Mouse (Mus musculus) liver, embryonic 14.5 days (tissue): ENCODE results near the gene Psapl1. TPM values are rescaled to one million over a fixed set of nuclear protein-coding genes. Genes with fewer than 3 reads are reported as not detected.

Experiments
- ATAC-seq: fragments of 200-750 bp; cut with Nextera tagmentation; 2 replicates; pipeline ENCODE4 v1.8.0; 2017; ENCODE audit warnings: moderate number of reproducible peaks, mild to moderate bottlenecking, moderate library complexity; ENCODE audit not compliant: insufficient read depth
- DNase-seq, 3 experiments: peaks; one replicate each; pipeline ENCODE4 v3.0.0-alpha.2; 2012 to 2013; ENCODE audit warnings: low read depth in 3 of 3, low spot score in 3 of 3
- H3K27ac ChIP-seq: fragments of 300-500 bp; sonication (generic); 2 replicates; pipeline ENCODE4 v1.5.1; 2014; ENCODE audit warnings: moderate library complexity, mild to moderate bottlenecking, control low read depth, inconsistent platforms
- H3K27me3 ChIP-seq: fragments of 300-500 bp; sonication (generic); 2 replicates; pipeline ENCODE4 v1.6.1; 2014; ENCODE audit warnings: mild to moderate bottlenecking, low read length, moderate library complexity; ENCODE audit not compliant: control insufficient read depth, insufficient read depth
- H3K36me3 ChIP-seq: fragments of 300-500 bp; sonication (generic); replicated peaks from 2 replicates; pipeline ENCODE4 v1.6.1; 2014; ENCODE audit warnings: low read depth; ENCODE audit not compliant: control insufficient read depth, insufficient read depth
- H3K4me1 ChIP-seq, 2 experiments: fragments of 200-500 bp in 1 of 2; fragments of 300-500 bp in 1 of 2; sonication (generic) in 1 of 2; replicated peaks; 2 replicates each; pipeline ENCODE4 v1.6.1; 2012 to 2014; ENCODE audit warnings: antibody characterized with exemption in 1 of 2, inconsistent platforms in 1 of 2, low read length in 1 of 2; ENCODE audit not compliant: control insufficient read depth in 2 of 2, insufficient read depth in 2 of 2
- H3K4me2 ChIP-seq: fragments of 300-500 bp; sonication (generic); 2 replicates; pipeline ENCODE4 v1.6.1; 2014; ENCODE audit warnings: low read depth, mild to moderate bottlenecking, control low read depth, moderate library complexity
- H3K4me3 ChIP-seq, 2 experiments: fragments of 200-500 bp in 1 of 2; fragments of 300-500 bp in 1 of 2; sonication (generic) in 1 of 2; 2 replicates each; pipeline ENCODE4 v1.5.1; 2012 to 2014; ENCODE audit warnings: low read depth in 2 of 2, low read length in 2 of 2, mild to moderate bottlenecking in 2 of 2, control low read depth in 1 of 2, inconsistent platforms in 1 of 2, moderate library complexity in 1 of 2; ENCODE audit not compliant: insufficient read depth in 1 of 2
- H3K9ac ChIP-seq: fragments of 300-500 bp; sonication (generic); replicated peaks from 2 replicates; pipeline ENCODE4 v1.6.1; 2014; ENCODE audit warnings: mild to moderate bottlenecking, control low read depth, moderate library complexity
- H3K9me3 ChIP-seq: fragments of 300-500 bp; sonication (generic); 2 replicates; pipeline ENCODE4 v1.6.1; 2016; ENCODE audit warnings: low read length, mixed read lengths; ENCODE audit not compliant: control insufficient read depth
- CTCF ChIP-seq: IDR thresholded peaks from 2 replicates; pipeline ENCODE4 v1.5.1; 2016; ENCODE audit warnings: antibody characterized with exemption, low read depth, control low read depth
- EP300 ChIP-seq: IDR thresholded peaks from 2 replicates; pipeline ENCODE4 v1.6.1; 2016; ENCODE audit warnings: antibody characterized with exemption, low read depth
- WGBS: fragments of 180-500 bp; shearing (Covaris S2); extraction: QIAGEN DNeasy Blood & Tissue Kit; methylation state at CpG from one replicate; pipeline ENCODE4 v1.1.7; 2014; ENCODE audit not compliant: insufficient replicate concordance; 5-methylcytosine and 5-hydroxymethylcytosine counted together
- polyA plus RNA-seq, 2 experiments: library from polyadenylated mRNA; depleted of rRNA in 1 of 2; stranded (reverse) in 1 of 2; unstranded in 1 of 2; fragments of >200 nt; fragmentation: Nextera tagmentation in 1 of 2; extraction: Ambion mirVana in 1 of 2; gene quantifications; 2 replicates each; pipeline versions ENCODE4 v1.2.1 to v1.2.3; 2012 to 2014

The Psapl1 gene
- polyA plus RNA-seq, 2 experiments: not detected

- Histone ChIP-seq H3K27me3 (no peaks in the 10 kb centered on the region), H3K36me3 (no peaks in the 10 kb centered on the region), H3K9ac (no peak overlapping the region), H3K4me1 (no peaks in the 10 kb centered on the region), H3K4me3 (no peak overlapping the region), H3K4me2 (no peak overlapping the region), H3K9me3 (no peaks in the 10 kb centered on the region), H3K27ac (no peak overlapping the region)
- 64% methylated on average over 3 of the region's 3 CpGs for WGBS
- no peak for DNase-seq
- no peak for TF ChIP-seq EP300
- TF ChIP-seq CTCF: no peak
- ATAC-seq: no peak
Measured at GRCm38 (mm10) chr5:36178785-36179184, 25.0 kb upstream of the Psapl1 start.

- TF ChIP-seq EP300 (no peak), CTCF (no peak)
- H3K27ac ChIP-seq: no peak overlapping the region
- no peak overlapping the region for H3K4me3 ChIP-seq
- H3K9ac ChIP-seq: no peak overlapping the region
- WGBS: 59% methylated on average over 5 of the region's 5 CpGs
- H3K9me3 ChIP-seq: no peaks in the 10 kb centered on the region
- DNase-seq: no peak
- H3K4me1 ChIP-seq: no peaks in the 10 kb centered on the region
- H3K4me2 ChIP-seq: no peak overlapping the region
- no peaks in the 10 kb centered on the region for H3K27me3 ChIP-seq
- no peaks in the 10 kb centered on the region for H3K36me3 ChIP-seq
- ATAC-seq: no peak
Measured at GRCm38 (mm10) chr5:36179708-36180107, 24.1 kb upstream of the Psapl1 start.

GRCm38 (mm10) chr5:36182326-36182725, 21.5 kb upstream of the Psapl1 start:
- 60% methylated on average over 7 of the region's 7 CpGs for WGBS
- H3K36me3 ChIP-seq: no peaks in the 10 kb centered on the region
- H3K9ac ChIP-seq: no peak overlapping the region
- no peak overlapping the region for H3K27ac ChIP-seq
- no peak overlapping the region for H3K4me2 ChIP-seq
- no peak overlapping the region for H3K4me3 ChIP-seq
- TF ChIP-seq CTCF (no peak), EP300 (no peak)
- H3K27me3 ChIP-seq: no peaks in the 10 kb centered on the region
- H3K9me3 ChIP-seq: no peaks in the 10 kb centered on the region
- H3K4me1 ChIP-seq: no peaks in the 10 kb centered on the region
- no peak for ATAC-seq
- DNase-seq: no peak

GRCm38 (mm10) chr5:36186294-36187053, 17.3 kb upstream of the Psapl1 start:
- ATAC-seq (no peak), DNase-seq (no peak)
- Histone ChIP-seq H3K9ac (no peak overlapping the region), H3K4me3 (no peak overlapping the region), H3K36me3 (no peaks in the 10 kb centered on the region), H3K9me3 (no peaks in the 10 kb centered on the region), H3K27ac (no peak overlapping the region), H3K4me2 (no peak overlapping the region), H3K27me3 (no peaks in the 10 kb centered on the region), H3K4me1 (no peaks in the 10 kb centered on the region)
- no peak for TF ChIP-seq EP300
- no peak for TF ChIP-seq CTCF
- 39% methylated on average over 8 of the region's 8 CpGs for WGBS

GRCm38 (mm10) chr5:36188310-36188709, 15.5 kb upstream of the Psapl1 start:
- Histone ChIP-seq H3K27me3 (no peaks in the 10 kb centered on the region), H3K9me3 (no peaks in the 10 kb centered on the region), H3K4me2 (no peak overlapping the region), H3K9ac (no peak overlapping the region), H3K27ac (no peak overlapping the region), H3K36me3 (no peaks in the 10 kb centered on the region), H3K4me1 (no peaks in the 10 kb centered on the region), H3K4me3 (no peak overlapping the region)
- DNase-seq (no peak), ATAC-seq (no peak)
- no peak for TF ChIP-seq EP300
- TF ChIP-seq CTCF: no peak
- WGBS: 68% methylated on average over 4 of the region's 4 CpGs
